Mouse (Mus musculus) erythroblast, embryonic 14.5 days (primary cell): Measurements from ENCODE around the gene Olfr314.

Experiments used
- GATA1 ChIP-seq: IDR thresholded peaks from 2 replicates; pipeline ENCODE4 v1.6.1; 2012; ENCODE audit warnings: low read length, inconsistent platforms, mixed read lengths
- TAL1 ChIP-seq: IDR thresholded peaks from 3 replicates; pipeline ENCODE4 v1.6.1; 2012; ENCODE audit warnings: low read length, inconsistent platforms, mixed read lengths

- TF ChIP-seq TAL1: no peak
- TF ChIP-seq GATA1: no peak
Observed at GRCm38 (mm10) chr11:58815676-58816075, 32.9 kb downstream of the Olfr314 start.
